Mouse (Mus musculus): Measurements from ENCODE around the gene Dgkk. TPM values are rescaled to one million over a fixed set of nuclear protein-coding genes. Genes with fewer than 3 reads are reported as not detected.

Dgkk gene
- total RNA-seq (2023): not detected

DNA sequence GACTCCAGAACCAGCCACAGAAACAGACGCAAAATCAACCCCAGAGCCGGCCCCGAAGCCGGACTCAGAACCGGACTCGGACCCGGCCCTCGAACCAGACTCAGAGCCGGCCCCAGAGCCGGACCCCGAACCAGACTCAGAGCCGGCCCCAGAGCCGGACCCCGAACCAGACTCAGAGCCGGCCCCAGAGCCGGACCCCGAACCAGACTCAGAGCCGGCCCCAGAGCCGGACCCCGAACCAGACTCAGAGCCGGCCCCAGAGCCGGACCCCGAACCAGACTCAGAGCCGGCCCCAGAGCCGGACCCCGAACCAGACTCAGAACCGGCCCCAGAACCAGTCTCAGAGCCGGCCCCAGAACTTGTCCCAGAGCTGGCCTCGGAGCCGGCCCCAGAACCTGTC lies at the start of gene Dgkk:
Gene Dgkk, plus strand, starts transcription at position 301 of the 400 bp plus-strand sequence.

Data from neutrophil, adult 83 days (primary cell).